Mouse (Mus musculus) ES-E14 (cell line): ENCODE measurements around the gene Slc22a12.

ENCODE experiments used
- HCFC1 ChIP-seq: IDR thresholded peaks from 2 replicates; pipeline ENCODE4 v1.6.1; 2012; ENCODE audit warnings: low read length, inconsistent platforms, borderline replicate concordance; ENCODE audit not compliant: insufficient read depth
- MAFK ChIP-seq: IDR thresholded peaks from 2 replicates; pipeline ENCODE4 v1.6.1; 2014; ENCODE audit warnings: mild to moderate bottlenecking, low read depth, low read length, inconsistent platforms; ENCODE audit not compliant: insufficient read depth
- ZC3H11A ChIP-seq: IDR thresholded peaks from 2 replicates; pipeline ENCODE4 v1.6.1; 2012; ENCODE audit warnings: low read depth, mild to moderate bottlenecking, inconsistent platforms, low read length, borderline replicate concordance

DNA sequence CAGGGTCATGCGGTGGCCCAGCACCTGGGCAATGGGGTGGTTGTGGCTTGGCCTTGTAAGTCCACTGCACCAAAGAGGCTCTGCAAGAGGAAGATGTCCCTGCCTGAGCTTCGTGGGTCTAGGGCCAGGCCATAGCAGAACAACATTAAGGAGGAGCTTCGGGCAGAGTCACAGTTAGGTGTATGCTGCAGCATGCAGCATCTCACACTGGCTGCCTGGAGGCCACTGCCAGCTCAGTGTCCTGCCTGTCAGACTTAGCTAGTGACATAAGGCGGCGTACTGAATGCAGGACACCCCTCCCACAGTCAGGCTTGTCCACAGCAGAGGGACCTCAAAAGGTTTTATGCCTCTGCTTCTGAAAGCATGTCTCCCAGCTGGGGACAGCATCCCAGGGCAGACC is 26.2 kb upstream of the Slc22a12 start:
- TF ChIP-seq ZC3H11A (no peak), MAFK (no peak), HCFC1 (no peak)
